Mouse (Mus musculus): ENCODE results near the gene Pagr1b.

GRCm38 (mm10) chr7:126988816-126989215 lies 27.5 kb downstream of the Pagr1b start:
- no peak for TF ChIP-seq GATA1 (IDR thresholded peaks at IDR 0.05; ENCODE audit: borderline replicate concordance, low read length)
- no peak for TF ChIP-seq FLI1 (IDR thresholded peaks at IDR 0.05; ENCODE audit: low read length)

Data from megakaryocyte, embryonic 14.5 days (primary cell).